Mouse (Mus musculus) neural tube, embryonic 13.5 days (tissue): ENCODE results near the gene Cfdp1. TPM values are rescaled to one million over a fixed set of nuclear protein-coding genes. Genes with fewer than 3 reads are reported as not detected.

Source experiments
- ATAC-seq: fragments of 200-750 bp; cut with Nextera tagmentation; 2 replicates; pipeline ENCODE4 v1.8.0; 2017; ENCODE audit warnings: low read depth, mild to moderate bottlenecking, moderate TSS enrichment, moderate library complexity
- H3K27ac ChIP-seq: fragments of 300-500 bp; sonication (generic); replicated peaks from 2 replicates; pipeline ENCODE4 v1.5.1; 2015; ENCODE audit warnings: moderate library complexity, mild to moderate bottlenecking, inconsistent platforms
- H3K27me3 ChIP-seq: fragments of 300-500 bp; sonication (generic); 2 replicates; pipeline ENCODE4 v1.6.1; 2015; ENCODE audit warnings: mild to moderate bottlenecking, inconsistent platforms
- H3K36me3 ChIP-seq: fragments of 300-500 bp; sonication (generic); 2 replicates; pipeline ENCODE4 v1.6.1; 2015; ENCODE audit warnings: mild to moderate bottlenecking, inconsistent platforms
- H3K4me1 ChIP-seq: fragments of 300-500 bp; sonication (generic); replicated peaks from 2 replicates; pipeline ENCODE4 v1.6.1; 2015; ENCODE audit warnings: inconsistent platforms
- H3K4me2 ChIP-seq: fragments of 300-500 bp; sonication (generic); 2 replicates; pipeline ENCODE4 v1.6.1; 2015; ENCODE audit warnings: inconsistent platforms, mild to moderate bottlenecking, moderate library complexity
- H3K4me3 ChIP-seq: fragments of 300-500 bp; sonication (generic); 2 replicates; pipeline ENCODE4 v1.5.1; 2015; ENCODE audit warnings: mild to moderate bottlenecking, inconsistent platforms
- H3K9ac ChIP-seq: fragments of 300-500 bp; sonication (generic); 2 replicates; pipeline ENCODE4 v1.6.1; 2015; ENCODE audit warnings: moderate library complexity, mild to moderate bottlenecking, inconsistent platforms
- H3K9me3 ChIP-seq: fragments of 300-500 bp; sonication (generic); 2 replicates; pipeline ENCODE4 v1.6.1; 2016; ENCODE audit warnings: inconsistent platforms
- WGBS: fragments of 180-500 bp; shearing (Covaris S2); methylation state at CpG from one replicate; pipeline ENCODE4 v1.1.7; 2015; 5-methylcytosine and 5-hydroxymethylcytosine counted together
- polyA plus RNA-seq: library from polyadenylated mRNA; unstranded; fragments of >200 nt; fragmentation: Nextera tagmentation; extraction: Ambion mirVana; gene quantifications from 2 replicates; pipeline ENCODE4 v1.2.1, GENCODE M21; 2015

The Cfdp1 gene
- 175 and 197 TPM in 2 replicates for polyA plus RNA-seq

- Histone ChIP-seq H3K4me2 (peak within 1 kb of the TSS; percentile 86), H3K27me3 (no peaks in the 10 kb centered on the region), H3K4me1 (peaks cover 27% of the 10 kb centered on the region), H3K9ac (peak within 1 kb of the TSS; percentile 89), H3K4me3 (peak within 1 kb of the TSS; percentile 96), H3K9me3 (no peaks in the 10 kb centered on the region), H3K27ac (peak within 1 kb of the TSS; percentile 29; the same call in 1 of the 2 replicates), H3K36me3 (0 out of 2 replicates have a peak, but pooled peaks cover 3% of the 10 kb centered on the region)
- peak; percentile 100 for ATAC-seq
- under 1% methylated on average over 53 of the region's 53 CpGs for WGBS
Observed at GRCm38 (mm10) chr8:111853861-111854501, at the start of gene Cfdp1. TSS of gene Cfdp1 (minus strand) at chr8:111854291.

DNA sequence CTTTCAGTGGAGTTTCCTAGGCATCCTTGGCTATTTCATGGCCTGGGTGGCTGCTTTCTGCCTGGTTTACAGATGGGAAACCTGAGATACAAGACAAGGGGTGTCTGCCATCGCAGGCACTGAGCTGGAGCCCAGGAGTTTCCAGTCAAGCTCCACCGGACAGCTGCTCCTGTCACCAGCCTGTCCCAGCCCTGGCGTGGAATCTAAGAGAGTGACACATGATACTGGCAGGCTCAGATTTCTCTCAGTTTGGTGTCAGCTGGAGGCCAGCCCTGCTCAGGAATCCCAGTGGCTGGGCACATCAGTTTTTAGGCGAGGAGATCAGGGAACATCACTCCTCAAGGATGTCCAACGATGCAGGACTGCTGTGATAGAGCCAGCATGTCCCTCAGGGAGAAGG, 48.0 kb upstream of the Cfdp1 start:
- Histone ChIP-seq H3K4me1 (no peaks in the 10 kb centered on the region), H3K4me2 (no peak overlapping the region), H3K9ac (no peak overlapping the region), H3K36me3 (no peaks in the 10 kb centered on the region), H3K4me3 (no peak overlapping the region), H3K27ac (no peak overlapping the region), H3K9me3 (no peaks in the 10 kb centered on the region), H3K27me3 (no peaks in the 10 kb centered on the region)
- WGBS: 43% methylated on average over 5 of the region's 5 CpGs
- ATAC-seq: no peak

- WGBS: 30% methylated on average over 10 of the region's 10 CpGs
- Histone ChIP-seq H3K4me1 (no peaks in the 10 kb centered on the region), H3K4me2 (no peak overlapping the region), H3K27ac (no peak overlapping the region), H3K27me3 (no peaks in the 10 kb centered on the region), H3K9ac (no peak overlapping the region), H3K9me3 (no peaks in the 10 kb centered on the region), H3K4me3 (no peak overlapping the region), H3K36me3 (no peaks in the 10 kb centered on the region)
- ATAC-seq: no peak
Observed at GRCm38 (mm10) chr8:111898586-111898985, 44.5 kb upstream of the Cfdp1 start.

DNA sequence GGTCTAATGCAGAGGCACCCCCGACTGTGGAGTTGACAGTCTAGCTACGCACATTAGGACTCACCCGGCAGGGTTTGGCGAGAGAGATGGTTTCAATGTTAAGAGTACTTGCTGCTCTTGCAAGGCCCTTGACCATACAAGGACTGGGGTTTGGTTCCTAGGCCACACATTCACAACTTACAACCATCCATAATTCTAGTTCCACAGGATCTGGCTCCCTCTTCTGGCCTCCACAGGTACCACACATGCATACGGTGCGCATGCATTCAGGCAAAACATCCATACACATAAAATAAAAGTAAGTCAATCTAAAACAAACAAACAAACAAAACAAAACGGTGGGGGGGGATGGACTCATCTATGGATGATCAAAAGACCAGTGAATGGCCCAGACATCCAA, 40.9 kb upstream of the Cfdp1 start:
- ATAC-seq: no peak

DNA sequence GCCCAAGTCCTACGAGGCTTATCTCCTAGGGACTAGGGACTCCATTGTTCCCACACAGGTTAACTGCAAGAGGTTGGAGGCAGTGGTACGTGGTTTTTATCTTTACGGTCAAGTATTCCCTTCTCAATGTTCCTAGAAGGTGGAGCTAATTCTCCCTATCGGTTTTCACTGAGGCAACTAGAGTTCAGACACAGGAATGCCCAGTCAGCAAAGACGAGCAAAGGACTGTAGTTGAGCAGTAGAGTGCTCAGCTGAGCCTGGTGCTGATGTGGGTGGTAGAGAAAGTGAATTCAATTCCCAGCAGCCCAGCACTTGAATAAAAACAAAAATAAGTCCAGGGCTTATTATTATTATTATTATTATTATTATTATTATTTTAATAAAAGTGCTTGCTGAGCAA, 38.5 kb upstream of the Cfdp1 start:
- H3K27ac ChIP-seq: no peak overlapping the region
- H3K4me2 ChIP-seq: no peak overlapping the region
- no peak overlapping the region for H3K9ac ChIP-seq
- no peaks in the 10 kb centered on the region for H3K36me3 ChIP-seq
- H3K4me1 ChIP-seq: peaks cover 17% of the 10 kb centered on the region
- no peak for ATAC-seq
- H3K27me3 ChIP-seq: peaks cover 50% of the 10 kb centered on the region
- H3K4me3 ChIP-seq: no peak overlapping the region
- no peaks in the 10 kb centered on the region for H3K9me3 ChIP-seq
- WGBS: 71% methylated on average over 5 of the region's 5 CpGs

More for the DNA sequence above, 40.9 kb upstream of the Cfdp1 start:
- Histone ChIP-seq H3K4me2 (no peak overlapping the region), H3K9me3 (no peaks in the 10 kb centered on the region), H3K4me1 (peaks cover 7% of the 10 kb centered on the region), H3K27ac (no peak overlapping the region), H3K4me3 (no peak overlapping the region), H3K9ac (no peak overlapping the region), H3K36me3 (no peaks in the 10 kb centered on the region), H3K27me3 (peaks cover 27% of the 10 kb centered on the region)
- WGBS: 88% methylated on average over 7 of the region's 7 CpGs

GRCm38 (mm10) chr8:111891983-111892382, 37.9 kb upstream of the Cfdp1 start:
- Histone ChIP-seq H3K4me3 (no peak overlapping the region), H3K27ac (no peak overlapping the region), H3K4me1 (peaks cover 17% of the 10 kb centered on the region), H3K27me3 (peaks cover 52% of the 10 kb centered on the region), H3K9me3 (no peaks in the 10 kb centered on the region), H3K9ac (no peak overlapping the region), H3K36me3 (no peaks in the 10 kb centered on the region), H3K4me2 (no peak overlapping the region)
- WGBS: 35% methylated on average over 8 of the region's 8 CpGs
- ATAC-seq: no peak

DNA sequence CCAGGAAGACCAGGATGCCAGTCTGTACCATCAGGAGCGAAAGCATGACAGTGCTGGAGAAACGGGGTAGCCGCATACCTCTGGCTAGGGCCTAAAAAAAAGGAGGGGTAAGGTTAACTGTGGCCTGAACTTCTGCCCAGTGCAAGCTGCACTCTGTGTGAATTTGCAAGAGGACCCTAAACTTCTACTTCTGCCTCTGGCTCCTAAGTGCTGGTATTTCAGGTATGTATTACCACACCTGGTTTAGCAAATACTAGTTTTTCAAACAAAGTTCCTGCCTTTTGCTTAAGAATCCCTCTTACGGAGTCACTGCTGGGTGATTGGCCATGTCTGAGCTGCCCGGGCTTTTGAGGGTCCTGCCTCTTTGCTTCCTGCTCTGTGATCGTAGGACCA, 36.8 kb upstream of the Cfdp1 start:
- WGBS: 62% methylated on average over 6 of the region's 6 CpGs
- H3K27me3 ChIP-seq: peaks cover 52% of the 10 kb centered on the region

GRCm38 (mm10) chr8:111889931-111890910, 36.1 kb upstream of the Cfdp1 start:
- no peaks in the 10 kb centered on the region for H3K36me3 ChIP-seq
- no peaks in the 10 kb centered on the region for H3K9me3 ChIP-seq
- peak overlapping the region; percentile 47 for H3K4me2 ChIP-seq
- 11% methylated on average over 86 of the region's 86 CpGs for WGBS
- no peak overlapping the region for H3K27ac ChIP-seq
- H3K27me3 ChIP-seq: peaks cover 52% of the 10 kb centered on the region
- peak overlapping the region; percentile 22; the same call in 1 of the 2 replicates for H3K9ac ChIP-seq
- peak overlapping the region; percentile 29 for H3K4me3 ChIP-seq
- ATAC-seq: no peak
- peaks cover 17% of the 10 kb centered on the region for H3K4me1 ChIP-seq

More for the DNA sequence above, 36.8 kb upstream of the Cfdp1 start:
- Histone ChIP-seq H3K4me3 (0 out of 2 replicates have a peak overlapping the region, but pooled peaks have one; percentile 29), H3K4me1 (peaks cover 17% of the 10 kb centered on the region), H3K9me3 (no peaks in the 10 kb centered on the region), H3K4me2 (no peak overlapping the region), H3K9ac (no peak overlapping the region), H3K36me3 (no peaks in the 10 kb centered on the region), H3K27ac (no peak overlapping the region)
- ATAC-seq: no peak

GRCm38 (mm10) chr8:111888091-111888650, 34.1 kb upstream of the Cfdp1 start:
- no peak overlapping the region for H3K9ac ChIP-seq
- no peak overlapping the region for H3K4me2 ChIP-seq
- peaks cover 17% of the 10 kb centered on the region for H3K4me1 ChIP-seq
- H3K4me3 ChIP-seq: no peak overlapping the region
- no peaks in the 10 kb centered on the region for H3K9me3 ChIP-seq
- peaks cover 52% of the 10 kb centered on the region for H3K27me3 ChIP-seq
- ATAC-seq: no peak
- whole genome bisulfite sequencing: 54% methylated on average over 7 of the region's 7 CpGs
- no peaks in the 10 kb centered on the region for H3K36me3 ChIP-seq
- H3K27ac ChIP-seq: no peak overlapping the region

DNA sequence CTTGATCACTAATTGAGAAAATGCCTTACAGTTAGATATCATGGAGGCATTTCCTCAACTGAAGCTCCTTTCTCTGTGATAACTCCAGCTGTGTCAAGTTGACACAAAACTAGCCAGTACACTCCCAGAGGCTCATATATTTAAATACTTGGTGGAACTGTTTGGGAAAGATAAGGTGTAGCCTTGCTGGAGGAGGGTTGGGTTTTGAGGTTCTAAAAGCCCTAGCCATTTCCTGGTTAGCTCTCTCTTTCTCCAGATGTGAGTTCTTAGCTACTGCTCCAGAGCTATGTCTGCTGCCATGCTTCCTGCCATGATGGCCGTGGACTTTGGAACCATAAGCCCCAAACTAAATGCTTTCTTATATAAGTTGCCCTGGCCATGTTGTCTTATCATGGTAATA, 33.4 kb upstream of the Cfdp1 start:
- Histone ChIP-seq H3K4me3 (no peak overlapping the region), H3K9ac (no peak overlapping the region), H3K4me1 (peaks cover 17% of the 10 kb centered on the region), H3K27me3 (peaks cover 51% of the 10 kb centered on the region), H3K9me3 (no peaks in the 10 kb centered on the region), H3K36me3 (no peaks in the 10 kb centered on the region), H3K4me2 (no peak overlapping the region), H3K27ac (no peak overlapping the region)
- no peak for ATAC-seq
- 88% methylated on average over 1 of the region's 1 CpGs for WGBS

DNA sequence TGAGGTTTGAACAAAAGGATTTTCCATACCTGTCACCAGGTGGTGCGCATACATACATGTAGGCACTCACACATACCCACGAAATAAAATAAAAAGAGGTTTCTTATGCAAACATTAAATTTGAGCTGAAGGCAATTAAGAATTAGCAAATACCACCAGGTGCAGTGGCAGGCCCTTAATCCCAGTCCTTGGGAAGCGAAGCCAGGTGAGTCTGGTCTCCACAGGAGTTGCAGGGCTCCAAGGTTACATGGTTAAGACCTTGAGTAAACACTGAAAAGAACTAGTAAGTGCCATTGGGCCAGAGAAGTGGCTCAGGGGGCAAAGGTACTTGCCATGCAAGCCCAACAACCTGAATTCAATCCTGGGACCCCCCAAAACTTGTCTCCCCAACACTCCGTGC, 29.5 kb upstream of the Cfdp1 start:
- H3K4me3 ChIP-seq: no peak overlapping the region
- ATAC-seq: no peak
- peaks cover 6% of the 10 kb centered on the region; the same call in 1 of the 2 replicates for H3K4me1 ChIP-seq
- no peak overlapping the region for H3K9ac ChIP-seq
- no peak overlapping the region for H3K27ac ChIP-seq
- H3K36me3 ChIP-seq: no peaks in the 10 kb centered on the region
- H3K9me3 ChIP-seq: no peaks in the 10 kb centered on the region
- H3K4me2 ChIP-seq: no peak overlapping the region
- peaks cover 13% of the 10 kb centered on the region for H3K27me3 ChIP-seq
- 89% methylated on average over 4 of the region's 4 CpGs for WGBS

GRCm38 (mm10) chr8:111881591-111881990, 27.5 kb upstream of the Cfdp1 start:
- H3K9me3 ChIP-seq: no peaks in the 10 kb centered on the region
- H3K4me3 ChIP-seq: no peak overlapping the region
- H3K4me1 ChIP-seq: no peaks in the 10 kb centered on the region
- WGBS: 3% methylated on average over 2 of the region's 2 CpGs
- H3K9ac ChIP-seq: no peak overlapping the region
- no peaks in the 10 kb centered on the region for H3K27me3 ChIP-seq
- no peak overlapping the region for H3K4me2 ChIP-seq
- no peak for ATAC-seq
- no peaks in the 10 kb centered on the region for H3K36me3 ChIP-seq
- no peak overlapping the region for H3K27ac ChIP-seq
